Mouse (Mus musculus): ENCODE measurements around the gene Zfp787. TPM values are rescaled to one million over a fixed set of nuclear protein-coding genes. Genes with fewer than 3 reads are reported as not detected.

The Zfp787 gene
- polyA plus RNA-seq (2015; fragmentation: Nextera tagmentation; extraction: Ambion mirVana) = 27.7 and 31.8 TPM in 2 replicates

DNA sequence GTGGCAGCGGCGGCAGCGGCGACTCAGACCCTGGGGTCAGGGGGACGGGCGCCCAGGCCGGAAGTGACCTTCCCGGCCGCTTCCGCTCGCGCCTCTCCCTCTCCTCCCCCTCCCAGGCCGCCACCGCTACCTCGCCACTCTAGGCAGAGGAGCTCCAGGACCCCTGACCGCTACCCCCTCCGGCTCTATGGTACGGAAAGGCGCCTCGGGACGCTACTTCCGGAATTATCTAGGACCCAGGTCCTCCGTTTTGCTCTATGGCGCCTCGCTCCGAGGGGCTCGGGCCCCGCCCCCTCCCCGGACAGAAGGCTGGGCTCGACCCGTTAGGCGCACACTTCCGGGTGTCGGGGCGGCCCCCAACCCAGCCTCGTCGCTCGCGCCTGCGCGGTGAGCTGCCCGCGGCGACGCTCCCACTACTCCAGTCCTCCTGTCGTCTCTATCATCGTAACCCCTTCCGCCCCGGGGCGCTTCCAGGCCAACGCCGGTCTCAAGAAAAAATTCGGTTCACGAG is at the start of gene Zfp787:
TSS of gene Zfp787 (minus strand) at position 97 of the 511 bp plus-strand sequence.
- Histone ChIP-seq H3K36me3 (ENCODE audit: insufficient read depth, low read length) (no peaks in the 10 kb centered on the region), H3K4me3 (ENCODE audit: low read length) (peak within 1 kb of the TSS; percentile 88), H3K4me2 (replicated peaks; ENCODE audit: low read depth, low read length) (peak within 1 kb of the TSS; percentile 78), H3K9ac (replicated peaks; ENCODE audit: low read length) (peak within 1 kb of the TSS; percentile 90), H3K4me1 (ENCODE audit: insufficient read depth, low read length) (peaks cover 27% of the 10 kb centered on the region), H3K27ac (ENCODE audit: low read length) (peak within 1 kb of the TSS; percentile 96), H3K27me3 (ENCODE audit: insufficient read depth, low read length) (no peaks in the 10 kb centered on the region), H3K9me3 (ENCODE audit: low read length) (no peaks in the 10 kb centered on the region)
- WGBS = 0% methylated on average over 50 of the region's 54 CpGs
- ATAC-seq (ENCODE audit: low FRiP score, low TSS enrichment) = peak; percentile 97

GRCm38 (mm10) chr7:6204200-6204599 is 48.4 kb upstream of the Zfp787 start:
- no peak overlapping the region for H3K27ac ChIP-seq (ENCODE audit: low read length)
- ATAC-seq (ENCODE audit: low FRiP score, low TSS enrichment) = no peak
- H3K4me3 ChIP-seq (ENCODE audit: low read length) = no peak overlapping the region
- peaks cover 2% of the 10 kb centered on the region; the same call in 1 of the 2 replicates for H3K9me3 ChIP-seq (ENCODE audit: low read length)
- no peaks in the 10 kb centered on the region for H3K4me1 ChIP-seq (ENCODE audit: insufficient read depth, low read length)
- no peaks in the 10 kb centered on the region for H3K27me3 ChIP-seq (ENCODE audit: insufficient read depth, low read length)
- WGBS = 56% methylated on average over 3 of the region's 3 CpGs
- no peak overlapping the region for H3K4me2 ChIP-seq (replicated peaks; ENCODE audit: low read depth, low read length)
- H3K9ac ChIP-seq (replicated peaks; ENCODE audit: low read length) = no peak overlapping the region
- no peaks in the 10 kb centered on the region for H3K36me3 ChIP-seq (ENCODE audit: insufficient read depth, low read length)

- ATAC-seq (ENCODE audit: low FRiP score, low TSS enrichment) = no peak
- Histone ChIP-seq H3K36me3 (ENCODE audit: insufficient read depth, low read length) (no peaks in the 10 kb centered on the region), H3K27me3 (ENCODE audit: insufficient read depth, low read length) (no peaks in the 10 kb centered on the region), H3K4me1 (ENCODE audit: insufficient read depth, low read length) (no peaks in the 10 kb centered on the region), H3K4me2 (replicated peaks; ENCODE audit: low read depth, low read length) (no peak within 1 kb of the TSS), H3K27ac (ENCODE audit: low read length) (no peak within 1 kb of the TSS), H3K9me3 (ENCODE audit: low read length) (peaks cover 2% of the 10 kb centered on the region; the same call in 1 of the 2 replicates), H3K4me3 (ENCODE audit: low read length) (no peak within 1 kb of the TSS), H3K9ac (replicated peaks; ENCODE audit: low read length) (no peak within 1 kb of the TSS)
- WGBS = 58% methylated on average over 3 of the region's 3 CpGs
Measured at GRCm38 (mm10) chr7:6196790-6197189, 41.0 kb upstream of the Zfp787 start, which contains the start of gene Galp. TSS of gene Galp (plus strand) at chr7:6197090.

- Histone ChIP-seq H3K27me3 (ENCODE audit: insufficient read depth, low read length) (no peaks in the 10 kb centered on the region), H3K36me3 (ENCODE audit: insufficient read depth, low read length) (no peaks in the 10 kb centered on the region), H3K9me3 (ENCODE audit: low read length) (peaks cover 2% of the 10 kb centered on the region; the same call in 1 of the 2 replicates), H3K4me1 (ENCODE audit: insufficient read depth, low read length) (no peaks in the 10 kb centered on the region), H3K4me3 (ENCODE audit: low read length) (no peak overlapping the region), H3K9ac (replicated peaks; ENCODE audit: low read length) (no peak overlapping the region), H3K27ac (ENCODE audit: low read length) (no peak overlapping the region), H3K4me2 (replicated peaks; ENCODE audit: low read depth, low read length) (no peak overlapping the region)
- WGBS = 51% methylated on average over 2 of the region's 2 CpGs
- no peak for ATAC-seq (ENCODE audit: low FRiP score, low TSS enrichment)
Measured at GRCm38 (mm10) chr7:6195777-6196176, 40.0 kb upstream of the Zfp787 start.

DNA sequence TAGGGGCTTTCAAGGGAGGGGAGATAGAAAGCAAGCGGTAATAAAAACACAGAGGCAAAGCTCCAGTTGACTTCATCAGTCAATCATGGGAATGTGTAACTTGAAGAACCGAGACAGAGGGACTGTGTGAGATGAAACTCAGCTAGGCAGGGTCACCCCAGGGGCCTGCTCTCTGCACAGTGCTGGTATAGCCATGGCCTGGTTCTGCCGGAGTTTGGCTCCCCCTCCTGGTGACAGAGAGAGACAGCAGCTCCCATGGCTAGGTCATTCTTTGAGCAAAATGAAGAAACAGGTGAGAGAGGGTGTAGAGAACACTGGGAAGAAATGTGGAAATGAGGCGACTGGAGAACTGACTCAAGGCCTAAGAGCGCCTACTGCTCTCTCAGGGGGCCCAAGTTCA is 38.3 kb upstream of the Zfp787 start:
- Histone ChIP-seq H3K4me3 (ENCODE audit: low read length) (no peak overlapping the region), H3K9ac (replicated peaks; ENCODE audit: low read length) (no peak overlapping the region), H3K27ac (ENCODE audit: low read length) (no peak overlapping the region), H3K4me2 (replicated peaks; ENCODE audit: low read depth, low read length) (no peak overlapping the region), H3K27me3 (ENCODE audit: insufficient read depth, low read length) (no peaks in the 10 kb centered on the region), H3K9me3 (ENCODE audit: low read length) (no peaks in the 10 kb centered on the region), H3K36me3 (ENCODE audit: insufficient read depth, low read length) (peaks cover 13% of the 10 kb centered on the region), H3K4me1 (ENCODE audit: insufficient read depth, low read length) (no peaks in the 10 kb centered on the region)
- WGBS = 18% methylated on average over 5 of the region's 5 CpGs
- peak; percentile 81 for ATAC-seq (ENCODE audit: low FRiP score, low TSS enrichment)

DNA sequence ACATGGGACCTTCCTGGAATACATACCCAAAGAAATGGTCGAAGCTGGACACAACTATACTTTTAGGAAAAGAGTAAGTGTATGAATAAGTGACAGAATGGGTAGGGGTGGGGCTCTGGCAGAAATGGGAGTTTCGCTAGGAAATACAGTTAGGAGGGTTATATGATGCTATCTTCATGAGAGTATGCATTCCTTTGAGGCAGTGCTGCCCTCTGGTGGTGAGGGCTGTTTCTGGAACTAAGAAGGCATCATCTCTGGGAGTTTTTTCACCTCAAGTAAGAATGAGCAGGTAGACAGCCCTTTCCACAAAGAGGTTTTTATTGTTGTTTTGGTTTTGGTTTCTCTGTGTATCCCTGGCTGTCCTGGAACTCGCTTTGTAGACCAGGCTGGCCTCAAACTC is 35.6 kb upstream of the Zfp787 start:
- peaks cover 34% of the 10 kb centered on the region for H3K36me3 ChIP-seq (ENCODE audit: insufficient read depth, low read length)
- no peak overlapping the region for H3K4me3 ChIP-seq (ENCODE audit: low read length)
- no peaks in the 10 kb centered on the region for H3K9me3 ChIP-seq (ENCODE audit: low read length)
- ATAC-seq (ENCODE audit: low FRiP score, low TSS enrichment) = no peak
- WGBS = 37% methylated on average over 3 of the region's 3 CpGs
- H3K9ac ChIP-seq (replicated peaks; ENCODE audit: low read length) = no peak overlapping the region
- no peaks in the 10 kb centered on the region for H3K27me3 ChIP-seq (ENCODE audit: insufficient read depth, low read length)
- H3K27ac ChIP-seq (ENCODE audit: low read length) = no peak overlapping the region
- H3K4me1 ChIP-seq (ENCODE audit: insufficient read depth, low read length) = no peaks in the 10 kb centered on the region; the same call in 1 of the 2 replicates
- no peak overlapping the region for H3K4me2 ChIP-seq (replicated peaks; ENCODE audit: low read depth, low read length)

DNA sequence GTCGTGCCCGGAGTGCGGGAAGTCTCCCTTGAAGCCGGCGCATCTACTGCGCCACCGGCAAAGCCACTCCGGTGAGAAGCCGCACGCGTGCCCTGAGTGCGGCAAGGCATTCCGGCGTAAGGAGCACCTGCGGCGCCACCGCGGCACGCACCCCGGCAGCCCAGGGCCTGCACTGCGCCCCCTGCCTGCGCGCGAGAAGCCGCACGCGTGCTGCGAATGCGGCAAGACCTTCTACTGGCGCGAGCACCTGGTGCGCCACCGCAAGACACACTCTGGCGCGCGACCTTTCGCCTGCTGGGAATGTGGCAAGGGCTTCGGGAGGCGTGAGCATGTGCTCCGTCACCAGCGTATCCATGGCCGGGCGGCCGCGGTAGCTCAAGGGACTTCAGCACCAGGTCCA is 33.7 kb upstream of the Zfp787 start:
- Histone ChIP-seq H3K4me3 (ENCODE audit: low read length) (no peak overlapping the region), H3K4me2 (replicated peaks; ENCODE audit: low read depth, low read length) (no peak overlapping the region), H3K9me3 (ENCODE audit: low read length) (0 out of 2 replicates have a peak, but pooled peaks cover 4% of the 10 kb centered on the region), H3K4me1 (ENCODE audit: insufficient read depth, low read length) (no peaks in the 10 kb centered on the region; the same call in 1 of the 2 replicates), H3K27me3 (ENCODE audit: insufficient read depth, low read length) (no peaks in the 10 kb centered on the region), H3K27ac (ENCODE audit: low read length) (no peak overlapping the region), H3K36me3 (ENCODE audit: insufficient read depth, low read length) (peaks cover 50% of the 10 kb centered on the region), H3K9ac (replicated peaks; ENCODE audit: low read length) (no peak overlapping the region)
- peak; percentile 25; the same call in 1 of the 2 replicates for ATAC-seq (ENCODE audit: low FRiP score, low TSS enrichment)
- WGBS = 37% methylated on average over 44 of the region's 45 CpGs

GRCm38 (mm10) chr7:6186756-6187155 is 31.0 kb upstream of the Zfp787 start:
- 0 out of 2 replicates have a peak, but pooled peaks cover 4% of the 10 kb centered on the region for H3K9me3 ChIP-seq (ENCODE audit: low read length)
- no peak overlapping the region for H3K27ac ChIP-seq (ENCODE audit: low read length)
- H3K27me3 ChIP-seq (ENCODE audit: insufficient read depth, low read length) = no peaks in the 10 kb centered on the region
- ATAC-seq (ENCODE audit: low FRiP score, low TSS enrichment) = peak; percentile 37; the same call in 1 of the 2 replicates
- no peaks in the 10 kb centered on the region; the same call in 1 of the 2 replicates for H3K4me1 ChIP-seq (ENCODE audit: insufficient read depth, low read length)
- 40% methylated on average over 2 of the region's 2 CpGs for WGBS
- no peak overlapping the region for H3K9ac ChIP-seq (replicated peaks; ENCODE audit: low read length)
- peaks cover 60% of the 10 kb centered on the region for H3K36me3 ChIP-seq (ENCODE audit: insufficient read depth, low read length)
- H3K4me3 ChIP-seq (ENCODE audit: low read length) = no peak overlapping the region
- H3K4me2 ChIP-seq (replicated peaks; ENCODE audit: low read depth, low read length) = no peak overlapping the region

- no peak for ATAC-seq (ENCODE audit: low FRiP score, low TSS enrichment)
- Histone ChIP-seq H3K27me3 (ENCODE audit: insufficient read depth, low read length) (no peaks in the 10 kb centered on the region), H3K4me3 (ENCODE audit: low read length) (no peak overlapping the region), H3K27ac (ENCODE audit: low read length) (no peak overlapping the region), H3K36me3 (ENCODE audit: insufficient read depth, low read length) (peaks cover 63% of the 10 kb centered on the region), H3K9ac (replicated peaks; ENCODE audit: low read length) (no peak overlapping the region), H3K4me2 (replicated peaks; ENCODE audit: low read depth, low read length) (no peak overlapping the region), H3K9me3 (ENCODE audit: low read length) (0 out of 2 replicates have a peak, but pooled peaks cover 4% of the 10 kb centered on the region), H3K4me1 (ENCODE audit: insufficient read depth, low read length) (no peaks in the 10 kb centered on the region; the same call in 1 of the 2 replicates)
- WGBS = 90% methylated on average over 2 of the region's 2 CpGs
Measured at GRCm38 (mm10) chr7:6186176-6186575, 30.4 kb upstream of the Zfp787 start.

- Histone ChIP-seq H3K27ac (ENCODE audit: low read length) (no peak overlapping the region), H3K9me3 (ENCODE audit: low read length) (0 out of 2 replicates have a peak, but pooled peaks cover 4% of the 10 kb centered on the region), H3K4me3 (ENCODE audit: low read length) (no peak overlapping the region), H3K4me2 (replicated peaks; ENCODE audit: low read depth, low read length) (no peak overlapping the region), H3K36me3 (ENCODE audit: insufficient read depth, low read length) (peaks cover 67% of the 10 kb centered on the region), H3K27me3 (ENCODE audit: insufficient read depth, low read length) (no peaks in the 10 kb centered on the region), H3K4me1 (ENCODE audit: insufficient read depth, low read length) (no peaks in the 10 kb centered on the region; the same call in 1 of the 2 replicates), H3K9ac (replicated peaks; ENCODE audit: low read length) (no peak overlapping the region)
- no peak for ATAC-seq (ENCODE audit: low FRiP score, low TSS enrichment)
- WGBS = 100% methylated on average over 1 of the region's 1 CpGs
Measured at GRCm38 (mm10) chr7:6185391-6185790, 29.6 kb upstream of the Zfp787 start.

Data from kidney, embryonic 16.5 days (tissue).